Mouse (Mus musculus): ENCODE results near the gene H2al1h. TPM values are rescaled to one million over a fixed set of nuclear protein-coding genes. Genes with fewer than 3 reads are reported as not detected.
"Not testable (repeated sequence)": the region's sequence is repeated elsewhere in the genome, so short reads cannot be mapped to it uniquely, and the experiment has no call there.

H2al1h gene
- total and polyA plus RNA-seq, 3 experiments, result not detected

GRCm38 (mm10) chrX:11280741-11281140, 40.6 kb upstream of the H2al1h start:
- H3K4me1 ChIP-seq (ENCODE audit: control insufficient read depth in 1 of 2, insufficient read depth in 2 of 2, low read length in 2 of 2), result no peaks in the 10 kb centered on the region
- DNase-seq (ENCODE audit: low read depth, low spot score), result no peak
- no peak overlapping the region for H3K9ac ChIP-seq (ENCODE audit: control insufficient read depth, low read depth, low read length, poor library complexity, severe bottlenecking)
- no peak overlapping the region for H3K4me3 ChIP-seq (ENCODE audit: control insufficient read depth in 1 of 2, insufficient read depth in 1 of 2, low read depth in 2 of 2, low read length in 2 of 2)
- H3K27ac ChIP-seq (ENCODE audit: control insufficient read depth, low read depth, low read length), result no peak overlapping the region
- TF ChIP-seq JUND (IDR thresholded peaks at IDR 0.05; ENCODE audit: low read depth, low read length) (no peak), KAT2A (conservative IDR thresholded peaks at IDR 0.05; ENCODE audit: low read depth, low read length) (no peak), RCOR1 (IDR thresholded peaks at IDR 0.05; ENCODE audit: low read depth, low read length) (no peak), NELFE (IDR thresholded peaks at IDR 0.05; ENCODE audit: low read depth, low read length) (no peak), MEF2A (IDR thresholded peaks at IDR 0.05; ENCODE audit: extremely low read depth, insufficient replicate concordance, low read depth, low read length, poor library complexity, severe bottlenecking) (no peak), POLR2AphosphoS5 (IDR thresholded peaks at IDR 0.05; ENCODE audit: borderline replicate concordance, low read depth, low read length) (no peak), CHD2 (IDR thresholded peaks at IDR 0.05; ENCODE audit: low read length) (no peak)
- no peaks in the 10 kb centered on the region for H3K79me2 ChIP-seq (ENCODE audit: control insufficient read depth, insufficient read depth, low read length, poor library complexity)
- no peaks in the 10 kb centered on the region for H3K36me3 ChIP-seq (ENCODE audit: control insufficient read depth in 1 of 2, insufficient read depth in 2 of 2, low read length in 2 of 2)
- H3K9me3 ChIP-seq (replicated peaks; ENCODE audit: insufficient read depth, low read length), result no peaks in the 10 kb centered on the region
- H3K27me3 ChIP-seq (ENCODE audit: control insufficient read depth in 1 of 2, insufficient read depth in 2 of 2, low read length in 2 of 2), result no peaks in the 10 kb centered on the region

GRCm38 (mm10) chrX:11288306-11288882, 32.9 kb upstream of the H2al1h start:
- no peak for DNase-seq (ENCODE audit: low read depth, low spot score)
- H3K4me3 ChIP-seq (ENCODE audit: control insufficient read depth in 1 of 2, insufficient read depth in 1 of 2, low read depth in 2 of 2, low read length in 2 of 2), result no peak overlapping the region
- no peaks in the 10 kb centered on the region for H3K27me3 ChIP-seq (ENCODE audit: control insufficient read depth in 1 of 2, insufficient read depth in 2 of 2, low read length in 2 of 2)
- H3K79me2 ChIP-seq (ENCODE audit: control insufficient read depth, insufficient read depth, low read length, poor library complexity), result no peaks in the 10 kb centered on the region
- H3K36me3 ChIP-seq (ENCODE audit: control insufficient read depth in 1 of 2, insufficient read depth in 2 of 2, low read length in 2 of 2), result no peaks in the 10 kb centered on the region
- TF ChIP-seq KAT2A (conservative IDR thresholded peaks at IDR 0.05; ENCODE audit: low read depth, low read length), result no peak
- no peak for TF ChIP-seq MAZ (IDR thresholded peaks at IDR 0.05; ENCODE audit: low read depth, low read length)
- no peak for TF ChIP-seq POLR2AphosphoS5 (IDR thresholded peaks at IDR 0.05; ENCODE audit: borderline replicate concordance, low read depth, low read length)
- no peak for TF ChIP-seq CTCF (IDR thresholded peaks at IDR 0.05 in 2 of 3, conservative IDR thresholded peaks at IDR 0.05 in 1 of 3; ENCODE audit: control insufficient read depth in 1 of 3, insufficient read depth in 1 of 3, low read depth in 2 of 3, low read length in 3 of 3, poor library complexity in 1 of 3, severe bottlenecking in 1 of 3)
- TF ChIP-seq ZNF384 (IDR thresholded peaks at IDR 0.05; ENCODE audit: low read depth, low read length), result no peak
- no peak for TF ChIP-seq MEF2A (IDR thresholded peaks at IDR 0.05; ENCODE audit: extremely low read depth, insufficient replicate concordance, low read depth, low read length, poor library complexity, severe bottlenecking)
- TF ChIP-seq NELFE (IDR thresholded peaks at IDR 0.05; ENCODE audit: low read depth, low read length), result no peak
- H3K9ac ChIP-seq (ENCODE audit: control insufficient read depth, low read depth, low read length, poor library complexity, severe bottlenecking), result no peak overlapping the region
- no peaks in the 10 kb centered on the region for H3K4me1 ChIP-seq (ENCODE audit: control insufficient read depth in 1 of 2, insufficient read depth in 2 of 2, low read length in 2 of 2)
- H3K9me3 ChIP-seq (replicated peaks; ENCODE audit: insufficient read depth, low read length), result no peaks in the 10 kb centered on the region
- H3K27ac ChIP-seq (ENCODE audit: control insufficient read depth, low read depth, low read length), result no peak overlapping the region

- Histone ChIP-seq H3K27me3 (ENCODE audit: control insufficient read depth in 1 of 2, insufficient read depth in 2 of 2, low read length in 2 of 2) (no peaks in the 10 kb centered on the region), H3K4me1 (ENCODE audit: control insufficient read depth in 1 of 2, insufficient read depth in 2 of 2, low read length in 2 of 2) (no peaks in the 10 kb centered on the region), H3K27ac (ENCODE audit: control insufficient read depth, low read depth, low read length) (no peak overlapping the region), H3K36me3 (ENCODE audit: control insufficient read depth in 1 of 2, insufficient read depth in 2 of 2, low read length in 2 of 2) (no peaks in the 10 kb centered on the region), H3K4me3 (ENCODE audit: control insufficient read depth in 1 of 2, insufficient read depth in 1 of 2, low read depth in 2 of 2, low read length in 2 of 2) (no peak overlapping the region), H3K9ac (ENCODE audit: control insufficient read depth, low read depth, low read length, poor library complexity, severe bottlenecking) (no peak overlapping the region), H3K9me3 (replicated peaks; ENCODE audit: insufficient read depth, low read length) (no peaks in the 10 kb centered on the region), H3K79me2 (ENCODE audit: control insufficient read depth, insufficient read depth, low read length, poor library complexity) (no peaks in the 10 kb centered on the region)
- DNase-seq (ENCODE audit: low read depth, low spot score), result no peak
- no peak for TF ChIP-seq USF1 (IDR thresholded peaks at IDR 0.05; ENCODE audit: low read depth, low read length)
- TF ChIP-seq NRF1 (IDR thresholded peaks at IDR 0.05; ENCODE audit: insufficient read depth, low read depth, low read length, poor library complexity, severe bottlenecking), result no peak
- no peak for TF ChIP-seq NELFE (IDR thresholded peaks at IDR 0.05; ENCODE audit: low read depth, low read length)
- no peak for TF ChIP-seq CHD2 (IDR thresholded peaks at IDR 0.05; ENCODE audit: low read length)
- no peak for TF ChIP-seq ETS1 (IDR thresholded peaks at IDR 0.05; ENCODE audit: low read depth, low read length)
- TF ChIP-seq POLR2AphosphoS5 (IDR thresholded peaks at IDR 0.05; ENCODE audit: borderline replicate concordance, low read depth, low read length), result no peak
- TF ChIP-seq HCFC1 (IDR thresholded peaks at IDR 0.05; ENCODE audit: low read depth, low read length), result no peak
- TF ChIP-seq ZNF384 (IDR thresholded peaks at IDR 0.05; ENCODE audit: low read depth, low read length), result no peak
Observed at GRCm38 (mm10) chrX:11289244-11289643, 32.0 kb upstream of the H2al1h start.

- H3K4me1 ChIP-seq (ENCODE audit: control insufficient read depth in 1 of 2, insufficient read depth in 2 of 2, low read length in 2 of 2); H3K27ac ChIP-seq (ENCODE audit: control insufficient read depth, low read depth, low read length); H3K79me2 ChIP-seq (ENCODE audit: control insufficient read depth, insufficient read depth, low read length, poor library complexity); H3K9ac ChIP-seq (ENCODE audit: control insufficient read depth, low read depth, low read length, poor library complexity, severe bottlenecking); DNase-seq (ENCODE audit: low read depth, low spot score); H3K4me3 ChIP-seq (ENCODE audit: control insufficient read depth in 1 of 2, insufficient read depth in 1 of 2, low read depth in 2 of 2, low read length in 2 of 2); H3K27me3 ChIP-seq (ENCODE audit: control insufficient read depth in 1 of 2, insufficient read depth in 2 of 2, low read length in 2 of 2); H3K9me3 ChIP-seq (replicated peaks; ENCODE audit: insufficient read depth, low read length); H3K36me3 ChIP-seq (ENCODE audit: control insufficient read depth in 1 of 2, insufficient read depth in 2 of 2, low read length in 2 of 2): not testable (repeated sequence)
Observed at GRCm38 (mm10) chrX:11298957-11299356, 22.3 kb upstream of the H2al1h start, which contains the start of gene H2al1a. H2al1a (plus strand) TSS chrX:11299257.

Data from MEL (cell line).